Mouse (Mus musculus) gastrocnemius, postnatal 4 days (tissue): ENCODE measurements around the gene Eri3. TPM values are rescaled to one million over a fixed set of nuclear protein-coding genes. Genes with fewer than 3 reads are reported as not detected.

Experiments used
- DNase-seq, 2 experiments: peaks; one replicate each; pipeline ENCODE4 v3.0.0; 2021 to 2022; ENCODE audit warnings: low spot score in 2 of 2, mixed read lengths in 2 of 2
- long read RNA-seq, 2 experiments: library from polyadenylated mRNA; stranded (forward); transcript quantifications; one replicate each; pipeline ENCODE4 v2.0.0; 2021
- total RNA-seq, 2 experiments: library from RNA; stranded (reverse); gene quantifications; 2 replicates each; pipeline ENCODE4 v1.2.3; 2021

Eri3 gene
- total RNA-seq = 100 to 1,000 TPM in 1 of 2 experiments, 10 to 100 TPM in 1; 98.8 to 101 TPM
- long read RNA-seq, experiment 1, transcript Eri3-201 (9 exons, 1,719 nt) = major isoform, 79 of 203 reads
- long read RNA-seq, experiment 1, partial matches to known transcripts = 36 of 203 reads
- long read RNA-seq, experiment 1, other reads (novel, unspliced or antisense) = 88 of 203 reads
- long read RNA-seq, experiment 2, transcript Eri3-201 (9 exons, 1,719 nt) = major isoform, 62 of 175 reads
- long read RNA-seq, experiment 2, partial matches to known transcripts = 26 of 175 reads
- long read RNA-seq, experiment 2, other reads (novel, unspliced or antisense) = 87 of 175 reads

GRCm38 (mm10) chr4:117550140-117550851 is at the start of gene Eri3:
TSS of gene Eri3 (plus strand) at chr4:117550365.
- DNase-seq = peak; percentile 90 to 96

GRCm38 (mm10) chr4:117518246-117518645 is 31.9 kb upstream of the Eri3 start:
- DNase-seq = no peak

GRCm38 (mm10) chr4:117521350-117521749 is 28.8 kb upstream of the Eri3 start:
- no peak for DNase-seq

GRCm38 (mm10) chr4:117525990-117526389 is 24.2 kb upstream of the Eri3 start:
- no peak for DNase-seq

- no peak for DNase-seq
Observed at GRCm38 (mm10) chr4:117527116-117527899, 22.9 kb upstream of the Eri3 start.

GRCm38 (mm10) chr4:117527952-117528351 is 22.2 kb upstream of the Eri3 start:
- DNase-seq = peak in 1 of 2 experiments; percentile 47

GRCm38 (mm10) chr4:117529843-117530242 is 20.3 kb upstream of the Eri3 start:
- no peak for DNase-seq

GRCm38 (mm10) chr4:117535496-117536200 is 14.5 kb upstream of the Eri3 start:
- no peak for DNase-seq

GRCm38 (mm10) chr4:117537002-117537401 is 13.2 kb upstream of the Eri3 start:
- DNase-seq = no peak

- DNase-seq = no peak
Observed at GRCm38 (mm10) chr4:117539329-117539980, 10.7 kb upstream of the Eri3 start.

- no peak for DNase-seq
Observed at GRCm38 (mm10) chr4:117540571-117540970, 9.6 kb upstream of the Eri3 start.

GRCm38 (mm10) chr4:117545448-117545847 is 4.7 kb upstream of the Eri3 start:
- no peak for DNase-seq

- no peak for DNase-seq
Observed at GRCm38 (mm10) chr4:117546616-117547015, 3.5 kb upstream of the Eri3 start.

GRCm38 (mm10) chr4:117549576-117549975 is 589 bp upstream of the Eri3 start:
- DNase-seq = no peak

GRCm38 (mm10) chr4:117551144-117552000 is 1.2 kb downstream of the Eri3 start:
- no peak for DNase-seq

- no peak for DNase-seq
Observed at GRCm38 (mm10) chr4:117555495-117555894, 5.3 kb downstream of the Eri3 start.

- DNase-seq = no peak
Observed at GRCm38 (mm10) chr4:117556372-117556771, 6.2 kb downstream of the Eri3 start.

- no peak for DNase-seq
Observed at GRCm38 (mm10) chr4:117557068-117557645, 7.0 kb downstream of the Eri3 start.

- DNase-seq = no peak
Observed at GRCm38 (mm10) chr4:117563967-117564366, 13.8 kb downstream of the Eri3 start.
